Mouse (Mus musculus) G1E (cell line): ENCODE measurements around the gene Ldah.

ENCODE experiments used
- CTCF ChIP-seq: IDR thresholded peaks from 2 replicates; pipeline ENCODE4 v1.5.1; 2012; ENCODE audit warnings: low read depth, low read length, inconsistent platforms, mixed read lengths
- POLR2AphosphoS5 ChIP-seq: IDR thresholded peaks from 2 replicates; pipeline ENCODE4 v1.6.1; 2012; ENCODE audit warnings: low read depth, low read length, inconsistent platforms; ENCODE audit not compliant: insufficient replicate concordance

DNA sequence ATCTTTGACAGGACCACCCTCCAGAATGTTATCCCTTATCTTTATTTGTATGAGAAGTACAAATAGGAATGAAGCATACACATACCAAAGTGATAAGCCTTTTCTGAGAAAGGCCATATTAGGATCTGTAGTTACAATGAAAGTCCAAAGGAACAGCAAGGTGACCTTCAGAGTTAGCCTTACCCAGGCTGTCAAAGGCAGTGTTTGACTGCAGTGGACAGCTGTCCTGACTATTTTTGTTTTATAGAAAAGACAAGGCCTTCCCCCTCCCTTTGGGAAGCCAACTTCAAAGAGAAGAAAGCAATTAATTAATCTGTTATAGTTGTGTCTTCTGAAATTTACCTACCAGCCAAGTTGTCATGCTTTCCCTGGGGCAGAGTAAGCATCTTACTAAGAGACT, 23.4 kb upstream of the Ldah start:
- no peak for TF ChIP-seq CTCF
- no peak for TF ChIP-seq POLR2AphosphoS5
